Mouse (Mus musculus) kidney, postnatal 14 days (tissue): ENCODE data around the gene Snta1.
"Not testable (repeated sequence)": the region's sequence is repeated elsewhere in the genome, so short reads cannot be mapped to it uniquely, and the experiment has no call there.

Experiments used
- DNase-seq: peaks from one replicate; pipeline ENCODE4 v3.0.0; 2022; ENCODE audit warnings: mixed read lengths

Gene Snta1

DNA sequence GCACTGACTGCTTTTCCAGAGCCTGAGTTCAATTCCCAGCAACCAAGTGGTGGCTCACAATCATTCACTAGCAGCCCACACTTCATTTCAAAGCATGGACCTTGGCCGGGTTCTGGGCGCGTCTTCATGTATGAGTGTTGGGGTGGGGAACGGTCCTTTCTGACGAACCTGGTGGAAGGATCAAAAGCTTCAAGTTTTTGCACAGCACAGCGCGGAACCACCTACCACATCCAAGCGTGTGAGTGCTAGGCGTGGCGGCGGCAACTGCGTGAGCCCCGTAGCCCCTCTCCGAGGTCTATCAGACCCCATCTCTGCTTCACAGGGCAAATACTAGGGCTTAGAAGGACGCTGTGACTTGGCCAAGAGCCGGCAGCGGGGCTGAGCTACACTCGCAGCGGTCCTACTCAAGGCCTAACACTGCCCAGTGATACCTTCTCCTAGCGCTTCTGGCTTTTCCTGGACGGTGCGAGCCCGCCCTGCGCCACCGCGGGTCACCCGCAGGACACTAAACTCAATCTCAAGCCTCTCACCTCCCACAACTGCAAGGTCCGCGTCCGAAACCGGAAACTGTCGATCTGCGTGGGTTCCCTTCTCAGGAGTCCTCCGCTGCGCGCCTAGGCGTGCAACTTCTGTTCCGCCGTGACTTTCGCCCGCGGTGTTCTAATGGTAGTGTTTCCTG lies 35.6 kb downstream of the Snta1 start:
- peak; percentile 92 for DNase-seq

DNA sequence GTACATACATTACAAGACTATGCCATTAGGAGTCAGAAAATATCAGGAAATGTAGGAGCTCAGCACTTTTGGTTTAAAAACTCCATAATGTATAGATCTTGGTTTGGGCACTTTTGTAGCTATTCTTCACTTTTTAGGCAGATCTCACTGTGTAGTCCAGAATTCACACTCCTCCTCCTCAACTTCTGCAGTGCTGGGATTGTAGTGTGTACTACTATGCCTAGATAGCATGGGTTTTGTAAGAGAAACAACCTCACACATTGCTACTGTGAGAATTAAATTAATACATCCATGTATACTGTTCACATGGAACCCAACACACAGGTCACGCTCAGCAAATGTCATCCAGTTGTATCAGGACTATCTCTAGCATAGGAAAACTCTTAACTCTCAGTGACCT lies 40.4 kb downstream of the Snta1 start:
- no peak for DNase-seq

DNA sequence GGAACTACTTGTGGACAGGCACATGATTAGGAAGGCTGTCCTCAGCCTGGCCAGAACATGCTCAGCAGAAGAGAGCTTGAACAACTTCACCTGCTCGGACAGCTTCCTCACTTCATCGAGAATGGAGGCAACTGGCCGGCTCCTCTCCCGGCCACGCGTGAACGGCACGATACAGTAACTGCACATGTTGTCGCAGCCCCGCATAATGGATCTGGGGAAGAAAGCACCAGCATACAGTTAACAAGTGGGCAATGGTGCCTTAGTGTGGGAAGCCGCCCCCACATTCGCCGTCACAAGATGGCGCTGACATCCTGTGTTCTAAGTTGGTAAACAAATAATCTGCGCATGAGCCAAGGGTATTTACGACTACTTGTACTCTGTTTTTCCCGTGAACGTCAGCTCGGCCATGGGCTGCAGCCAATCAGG lies 53.9 kb downstream of the Snta1 start:
- not testable (repeated sequence) for DNase-seq

DNA sequence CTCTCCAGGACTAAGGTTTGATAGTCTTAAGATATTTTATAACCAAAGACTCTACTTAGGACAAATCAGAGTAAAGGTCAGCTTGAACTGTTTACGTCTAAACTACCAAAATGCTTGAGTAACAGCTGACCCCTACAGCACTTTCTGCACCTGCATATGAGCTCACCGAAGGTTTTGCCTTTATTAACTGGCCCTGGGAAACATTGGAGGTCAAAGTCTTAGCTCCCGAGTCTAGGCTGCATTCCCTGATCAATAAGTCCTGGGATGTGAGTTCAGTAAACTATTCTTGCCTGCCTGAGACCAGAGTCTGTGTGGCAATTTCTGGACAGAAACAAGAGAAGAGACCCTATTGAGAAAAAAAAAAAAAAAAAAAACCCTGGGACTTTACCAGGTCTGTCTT lies 59.7 kb downstream of the Snta1 start:
- no peak for DNase-seq

DNA sequence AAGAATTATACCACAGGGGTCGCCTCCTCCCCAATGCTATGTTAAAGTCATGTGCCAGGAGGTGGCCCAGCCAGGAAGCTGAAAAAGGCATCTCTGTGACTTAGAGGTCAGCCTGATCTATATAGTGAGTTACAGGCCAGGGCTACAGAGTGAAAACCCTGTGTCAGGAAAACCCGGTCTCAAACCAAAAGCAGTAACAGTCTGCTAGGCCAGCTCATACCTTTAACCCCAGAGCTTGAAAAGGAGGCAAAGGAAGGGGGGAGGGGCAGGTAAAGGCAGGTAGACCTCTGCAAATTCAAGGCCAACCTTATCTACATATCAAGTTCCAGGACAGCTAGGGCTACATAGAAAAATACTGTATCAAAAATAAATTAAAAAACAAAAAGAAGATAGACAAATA lies 68.5 kb downstream of the Snta1 start:
- no peak for DNase-seq

DNA sequence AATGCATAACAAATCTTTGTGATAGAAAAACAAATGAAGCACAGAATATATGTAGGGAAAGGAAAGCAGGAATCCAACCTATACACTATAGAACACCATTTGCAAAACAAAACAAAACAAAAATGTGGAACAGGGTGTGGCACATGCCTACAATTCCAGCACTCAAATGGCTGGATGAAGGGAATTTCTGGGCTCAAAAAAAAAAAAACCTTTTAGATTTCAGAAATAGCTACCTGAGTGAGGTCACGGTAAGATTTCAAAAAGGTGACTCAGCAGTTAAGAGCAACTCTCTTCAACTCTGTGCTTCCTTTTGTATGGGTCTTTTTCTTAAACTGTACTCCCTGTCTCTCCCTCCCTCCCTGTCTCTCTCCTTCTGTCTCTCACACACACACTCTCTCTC lies 69.7 kb downstream of the Snta1 start:
- DNase-seq, result no peak

DNA sequence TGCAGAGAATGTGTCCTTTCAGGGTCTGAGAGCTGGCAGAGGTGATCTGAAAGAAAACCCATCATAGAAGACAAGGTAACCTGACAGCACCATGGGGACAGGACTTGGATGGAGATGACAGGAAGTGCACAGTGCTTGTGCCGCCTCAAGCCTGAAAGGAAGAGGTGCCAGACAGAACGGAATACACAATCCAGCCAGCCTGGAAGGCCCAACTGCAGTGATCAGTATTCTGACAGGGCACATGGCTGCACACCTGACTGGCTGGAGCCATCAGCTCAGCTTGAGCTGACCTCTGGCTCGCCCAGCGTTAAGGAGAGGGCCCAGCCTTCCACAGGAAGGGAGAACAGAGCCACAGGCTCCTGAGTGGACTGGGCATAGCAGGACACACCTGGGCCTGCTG lies 72.3 kb downstream of the Snta1 start:
- no peak for DNase-seq

DNA sequence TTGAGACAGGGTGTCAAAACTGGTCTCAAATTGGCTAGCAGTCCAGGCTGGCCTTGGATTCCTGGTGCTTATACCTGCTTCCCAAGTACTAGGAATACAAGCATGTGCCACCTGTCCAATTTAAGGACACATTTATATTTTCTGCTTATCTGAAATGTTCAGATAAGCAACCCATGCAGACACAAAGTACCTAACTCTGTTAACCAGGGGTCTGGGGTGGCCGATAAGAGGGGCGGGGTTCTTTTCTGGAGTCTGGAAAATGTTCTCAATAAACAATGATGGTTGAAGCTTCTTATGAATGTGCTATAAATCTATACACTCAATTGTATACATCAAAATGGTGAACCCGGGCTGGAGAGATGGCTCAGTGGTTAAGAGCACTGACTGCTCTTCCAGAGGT lies 81.0 kb downstream of the Snta1 start:
- no peak for DNase-seq
